Mouse (Mus musculus) myocyte (in vitro differentiated cells): ENCODE measurements at regions not wholly inside any gene's neighbourhood (a gene's known extent, or its start where the extent isn't known, plus 50 kb on each side); places are given as distances from the start of the nearest gene placed in this dataset.

Experiments
- CEBPB ChIP-seq: IDR thresholded peaks from 2 replicates; pipeline ENCODE4 v1.6.1; 2011; ENCODE audit warnings: mild to moderate bottlenecking, moderate library complexity; ENCODE audit not compliant: poor library complexity, insufficient read depth, severe bottlenecking
- E2F4 ChIP-seq: IDR thresholded peaks from one replicate; pipeline ENCODE4 v1.6.1; 2011; ENCODE audit warnings: mild to moderate bottlenecking, control low read depth, moderate library complexity; ENCODE audit not compliant: insufficient read depth
- MAX ChIP-seq: IDR thresholded peaks from one replicate; pipeline ENCODE4 v1.6.1; 2011; ENCODE audit warnings: low read depth, mild to moderate bottlenecking, control low read depth
- POLR2A ChIP-seq: IDR thresholded peaks from one replicate; pipeline ENCODE4 v1.6.1; 2011; ENCODE audit warnings: low read depth, mild to moderate bottlenecking, control low read depth, moderate library complexity; ENCODE audit not compliant: insufficient read length
- POLR2AphosphoS2 ChIP-seq: IDR thresholded peaks from one replicate; pipeline ENCODE4 v1.6.1; 2011; ENCODE audit warnings: low read depth, control low read depth; ENCODE audit not compliant: insufficient read length
- SRF ChIP-seq: IDR thresholded peaks from one replicate; pipeline ENCODE4 v1.6.1; 2011; ENCODE audit warnings: low read depth; ENCODE audit not compliant: control insufficient read depth, insufficient read length
- USF1 ChIP-seq: IDR thresholded peaks from one replicate; pipeline ENCODE4 v1.6.1; 2011; ENCODE audit warnings: low read depth, mild to moderate bottlenecking, control low read depth, moderate library complexity

DNA sequence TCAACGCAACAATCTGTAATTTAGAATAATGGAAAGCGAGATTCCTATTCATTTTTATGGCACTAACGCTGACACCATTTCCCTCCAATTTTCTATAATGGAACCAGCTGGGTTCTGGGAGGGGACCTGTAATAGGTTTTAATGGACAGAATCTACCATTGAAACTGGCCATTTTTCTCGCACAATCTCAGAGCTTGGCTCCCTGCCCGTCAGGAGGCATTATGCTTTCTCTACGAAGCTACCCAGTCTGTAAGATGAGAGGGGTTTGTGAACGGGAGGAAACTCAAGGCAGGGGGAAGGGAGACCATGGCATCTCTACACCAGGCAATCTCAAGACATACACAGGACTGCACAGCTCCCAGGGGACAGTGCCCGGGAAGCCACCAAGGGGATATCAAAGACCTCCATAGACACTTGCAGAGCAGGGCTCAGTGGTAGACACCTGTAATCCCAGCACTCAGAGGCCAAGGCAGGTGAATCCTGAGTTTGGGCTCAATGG, 498.2 kb upstream of the Castor2 start:
- no peak for TF ChIP-seq POLR2A
- no peak for TF ChIP-seq SRF
- TF ChIP-seq USF1 = no peak
- TF ChIP-seq CEBPB = no peak
- no peak for TF ChIP-seq MAX
- TF ChIP-seq E2F4 = no peak
- no peak for TF ChIP-seq POLR2AphosphoS2
